Mouse (Mus musculus) heart, postnatal 0 days (tissue): ENCODE measurements around the gene Prdm2. TPM values are rescaled to one million over a fixed set of nuclear protein-coding genes. Genes with fewer than 3 reads are reported as not detected.

Experiments used
- ATAC-seq: fragments of 200-750 bp; cut with Nextera tagmentation; 2 replicates; pipeline ENCODE4 v1.8.0; 2017; ENCODE audit warnings: low read depth, moderate number of reproducible peaks, moderate library complexity; ENCODE audit not compliant: insufficient read depth
- DNase-seq: peaks from one replicate; pipeline ENCODE4 v3.0.0-alpha.2; 2016; ENCODE audit warnings: low spot score
- H3K27ac ChIP-seq: fragments of 300-500 bp; sonication (generic); 2 replicates; pipeline ENCODE4 v1.5.1; 2014; ENCODE audit warnings: low read depth, mild to moderate bottlenecking
- H3K27me3 ChIP-seq: fragments of 300-500 bp; sonication (generic); 2 replicates; pipeline ENCODE4 v1.6.1; 2014; ENCODE audit warnings: low read length, mixed read lengths; ENCODE audit not compliant: control insufficient read depth, insufficient read depth
- H3K36me3 ChIP-seq: fragments of 300-500 bp; sonication (generic); replicated peaks from 2 replicates; pipeline ENCODE4 v1.6.1; 2014; ENCODE audit warnings: low read length, mixed read lengths; ENCODE audit not compliant: control insufficient read depth, insufficient read depth
- H3K4me1 ChIP-seq: fragments of 300-500 bp; sonication (generic); 2 replicates; pipeline ENCODE4 v1.6.1; 2014; ENCODE audit warnings: antibody characterized with exemption; ENCODE audit not compliant: control insufficient read depth, insufficient read depth
- H3K4me2 ChIP-seq: fragments of 300-500 bp; sonication (generic); 2 replicates; pipeline ENCODE4 v1.6.1; 2014; ENCODE audit warnings: low read depth, mild to moderate bottlenecking, low read length, moderate library complexity
- H3K4me3 ChIP-seq: fragments of 300-500 bp; sonication (generic); 2 replicates; pipeline ENCODE4 v1.5.1; 2014; ENCODE audit warnings: low read depth, low read length
- H3K9ac ChIP-seq: fragments of 300-500 bp; sonication (generic); replicated peaks from 2 replicates; pipeline ENCODE4 v1.6.1; 2014; ENCODE audit warnings: low read depth, low read length, mixed read lengths
- H3K9me3 ChIP-seq: fragments of 300-500 bp; sonication (generic); replicated peaks from 2 replicates; pipeline ENCODE4 v1.6.1; 2016; ENCODE audit warnings: low read length; ENCODE audit not compliant: control insufficient read depth
- CTCF ChIP-seq: IDR thresholded peaks from 2 replicates; pipeline ENCODE4 v1.5.1; 2016; ENCODE audit warnings: antibody characterized with exemption, control low read depth, low read depth
- EP300 ChIP-seq: IDR thresholded peaks from 2 replicates; pipeline ENCODE4 v1.6.1; 2016; ENCODE audit warnings: antibody characterized with exemption, low read depth
- WGBS: fragments of 180-500 bp; shearing (Covaris S2); extraction: QIAGEN DNeasy Blood & Tissue Kit; methylation state at CpG from one replicate; pipeline ENCODE4 v1.1.7; 2014; 5-methylcytosine and 5-hydroxymethylcytosine counted together
- polyA plus RNA-seq: library from polyadenylated mRNA; unstranded; fragments of >200 nt; fragmentation: Nextera tagmentation; extraction: Ambion mirVana; gene quantifications from 2 replicates; pipeline ENCODE4 v1.2.1, GENCODE M21; 2015
- total RNA-seq: library from RNA; depleted of rRNA; stranded (reverse); fragments of >200 nt; gene quantifications from 2 replicates; pipeline ENCODE4 v1.2.3, GENCODE M21; 2014; ENCODE audit warnings: low replicate concordance

Prdm2 gene
- total and polyA plus RNA-seq, 2 experiments from 2014 or later: 5.5 to 5.8 TPM

GRCm38 (mm10) chr4:143219316-143219751 lies 6.5 kb upstream of the Prdm2 start:
- ATAC-seq: no peak
- DNase-seq: no peak
- H3K9ac ChIP-seq: no peak overlapping the region
- no peak for TF ChIP-seq EP300
- TF ChIP-seq CTCF: no peak
- H3K27ac ChIP-seq: no peak overlapping the region
- H3K36me3 ChIP-seq: no peaks in the 10 kb centered on the region
- no peaks in the 10 kb centered on the region for H3K9me3 ChIP-seq
- H3K4me3 ChIP-seq: no peak overlapping the region
- no peaks in the 10 kb centered on the region for H3K27me3 ChIP-seq
- H3K4me1 ChIP-seq: no peaks in the 10 kb centered on the region
- 61% methylated on average over 9 of the region's 9 CpGs for WGBS
- no peak overlapping the region for H3K4me2 ChIP-seq

- no peaks in the 10 kb centered on the region for H3K9me3 ChIP-seq
- H3K4me2 ChIP-seq: no peak overlapping the region
Measured at GRCm38 (mm10) chr4:143218858-143219257, 6.1 kb upstream of the Prdm2 start.

GRCm38 (mm10) chr4:143217189-143217588 lies 4.4 kb upstream of the Prdm2 start:
- Histone ChIP-seq H3K27ac (no peak overlapping the region), H3K9me3 (no peaks in the 10 kb centered on the region), H3K9ac (no peak overlapping the region), H3K4me2 (no peak overlapping the region), H3K4me3 (no peak overlapping the region), H3K36me3 (no peaks in the 10 kb centered on the region), H3K4me1 (peaks cover 5% of the 10 kb centered on the region; the same call in 1 of the 2 replicates), H3K27me3 (no peaks in the 10 kb centered on the region)
- DNase-seq (no peak), ATAC-seq (no peak)
- WGBS: 70% methylated on average over 7 of the region's 7 CpGs
- no peak for TF ChIP-seq EP300
- TF ChIP-seq CTCF: no peak

More at GRCm38 (mm10) chr4:143218858-143219257, 6.1 kb upstream of the Prdm2 start:
- ATAC-seq (no peak), DNase-seq (no peak)
- no peak overlapping the region for H3K27ac ChIP-seq
- TF ChIP-seq CTCF (no peak), EP300 (no peak)
- H3K4me1 ChIP-seq: no peaks in the 10 kb centered on the region
- no peak overlapping the region for H3K9ac ChIP-seq
- WGBS: 68% methylated on average over 2 of the region's 2 CpGs
- H3K27me3 ChIP-seq: no peaks in the 10 kb centered on the region
- no peaks in the 10 kb centered on the region for H3K36me3 ChIP-seq
- H3K4me3 ChIP-seq: no peak overlapping the region

- Histone ChIP-seq H3K9me3 (no peaks in the 10 kb centered on the region), H3K9ac (no peak overlapping the region), H3K4me1 (peaks cover 5% of the 10 kb centered on the region; the same call in 1 of the 2 replicates), H3K27me3 (no peaks in the 10 kb centered on the region), H3K4me3 (no peak overlapping the region), H3K27ac (no peak overlapping the region), H3K4me2 (no peak overlapping the region), H3K36me3 (no peaks in the 10 kb centered on the region)
- no peak for DNase-seq
- TF ChIP-seq EP300 (no peak), CTCF (no peak)
- 76% methylated on average over 3 of the region's 3 CpGs for WGBS
- ATAC-seq: no peak
Measured at GRCm38 (mm10) chr4:143214221-143214797, 1.5 kb upstream of the Prdm2 start.

GRCm38 (mm10) chr4:143213571-143213970 lies 776 bp upstream of the Prdm2 start:
- WGBS: 72% methylated on average over 4 of the region's 4 CpGs
- ATAC-seq: no peak

GRCm38 (mm10) chr4:143213175-143213479 lies 332 bp upstream of the Prdm2 start:
- H3K4me3 ChIP-seq: peak overlapping the region; percentile 84
- TF ChIP-seq CTCF (no peak), EP300 (no peak)
- no peaks in the 10 kb centered on the region for H3K9me3 ChIP-seq
- H3K36me3 ChIP-seq: no peaks in the 10 kb centered on the region
- peak overlapping the region; percentile 93 for H3K4me2 ChIP-seq
- H3K27me3 ChIP-seq: no peaks in the 10 kb centered on the region
- DNase-seq: no peak
- WGBS: 95% methylated on average over 3 of the region's 3 CpGs
- H3K4me1 ChIP-seq: peaks cover 5% of the 10 kb centered on the region; the same call in 1 of the 2 replicates
- ATAC-seq: 0 out of 2 replicates have a peak, but pooled peaks have one; percentile 3
- no peak overlapping the region for H3K27ac ChIP-seq
- H3K9ac ChIP-seq: no peak overlapping the region

More at GRCm38 (mm10) chr4:143213571-143213970, 776 bp upstream of the Prdm2 start:
- DNase-seq: no peak
- Histone ChIP-seq H3K9ac (no peak overlapping the region), H3K36me3 (no peaks in the 10 kb centered on the region), H3K4me3 (no peak overlapping the region), H3K27me3 (no peaks in the 10 kb centered on the region), H3K4me2 (no peak overlapping the region), H3K9me3 (no peaks in the 10 kb centered on the region), H3K27ac (no peak overlapping the region), H3K4me1 (peaks cover 5% of the 10 kb centered on the region; the same call in 1 of the 2 replicates)
- TF ChIP-seq CTCF: no peak
